Mouse (Mus musculus): Measurements from ENCODE around the gene S100a2.

GRCm38 (mm10) chr3:90576351-90577001 is 13.6 kb upstream of the S100a2 start:
- TF ChIP-seq CTCF (conservative IDR thresholded peaks at IDR 0.05; ENCODE audit: low read length) (no peak), POU5F1 (IDR thresholded peaks at IDR 0.05; ENCODE audit: borderline replicate concordance, low read length) (no peak)

Measured in E14TG2a.4 (cell line).